Mouse (Mus musculus) heart, embryonic 10.5 days (tissue): Measurements from ENCODE around the gene Synj2. TPM values are rescaled to one million over a fixed set of nuclear protein-coding genes. Genes with fewer than 3 reads are reported as not detected.
A peak's percentile ranks its signal among the peaks of the same experiment; 100 is the strongest.

Experiments used
- DNase-seq: peaks from one replicate; pipeline ENCODE4 v3.0.0-alpha.2; 2017; ENCODE audit warnings: low spot score
- H3K27ac ChIP-seq: fragments of 300-500 bp; sonication (generic); 2 replicates; pipeline ENCODE4 v1.5.1; 2016; ENCODE audit warnings: mild to moderate bottlenecking
- H3K27me3 ChIP-seq: fragments of 300-500 bp; sonication (generic); 2 replicates; pipeline ENCODE4 v1.6.1; 2016; ENCODE audit warnings: mild to moderate bottlenecking; ENCODE audit not compliant: poor library complexity, insufficient read depth, severe bottlenecking
- H3K36me3 ChIP-seq: fragments of 300-500 bp; sonication (generic); 2 replicates; pipeline ENCODE4 v1.6.1; 2016; ENCODE audit warnings: mild to moderate bottlenecking, moderate library complexity
- H3K4me1 ChIP-seq: fragments of 300-500 bp; sonication (generic); 2 replicates; pipeline ENCODE4 v1.6.1; 2016; ENCODE audit warnings: mild to moderate bottlenecking
- H3K4me3 ChIP-seq: fragments of 300-500 bp; sonication (generic); 2 replicates; pipeline ENCODE4 v1.5.1; 2016; ENCODE audit warnings: mild to moderate bottlenecking, moderate library complexity
- H3K9me3 ChIP-seq: fragments of 300-500 bp; sonication (generic); 2 replicates; pipeline ENCODE4 v1.6.1; 2016; ENCODE audit warnings: mild to moderate bottlenecking, moderate library complexity
- WGBS: fragments of 180-500 bp; shearing (Covaris S2); methylation state at CpG from one replicate; pipeline ENCODE4 v1.1.7; 2016; 5-methylcytosine and 5-hydroxymethylcytosine counted together
- polyA plus RNA-seq: library from polyadenylated mRNA; unstranded; fragments of >200 nt; fragmentation: Nextera tagmentation; extraction: Ambion mirVana; gene quantifications from 2 replicates; pipeline ENCODE4 v1.2.1, GENCODE M21; 2016

The Synj2 gene
- polyA plus RNA-seq, 1 experiment from 2014 or later: 3.4 TPM

DNA sequence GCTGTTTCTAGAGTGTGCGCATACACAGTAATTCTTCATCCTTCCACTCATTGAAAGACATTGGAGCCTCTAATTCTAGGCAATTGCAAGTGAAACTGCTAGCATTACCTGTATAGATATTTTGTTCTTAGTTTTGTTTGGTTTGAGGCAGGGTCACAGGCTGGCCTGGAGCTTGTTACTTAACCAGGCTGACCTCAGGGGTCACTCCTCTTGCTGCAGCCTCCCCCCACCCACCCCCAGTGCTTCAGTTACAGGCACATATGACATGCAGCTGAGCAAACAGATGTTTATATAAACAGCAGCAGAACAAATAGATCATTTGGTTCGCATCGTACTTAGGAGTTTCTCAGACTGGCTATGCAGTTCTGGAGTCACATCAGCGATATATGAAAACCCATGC, 28.3 kb upstream of the Synj2 start:
- no peak for DNase-seq
- Histone ChIP-seq H3K9me3 (no peaks in the 10 kb centered on the region), H3K36me3 (peaks cover 52% of the 10 kb centered on the region), H3K4me1 (no peaks in the 10 kb centered on the region), H3K27ac (no peak overlapping the region), H3K4me3 (no peak overlapping the region), H3K27me3 (no peaks in the 10 kb centered on the region)
- 85% methylated on average over 4 of the region's 4 CpGs for WGBS

DNA sequence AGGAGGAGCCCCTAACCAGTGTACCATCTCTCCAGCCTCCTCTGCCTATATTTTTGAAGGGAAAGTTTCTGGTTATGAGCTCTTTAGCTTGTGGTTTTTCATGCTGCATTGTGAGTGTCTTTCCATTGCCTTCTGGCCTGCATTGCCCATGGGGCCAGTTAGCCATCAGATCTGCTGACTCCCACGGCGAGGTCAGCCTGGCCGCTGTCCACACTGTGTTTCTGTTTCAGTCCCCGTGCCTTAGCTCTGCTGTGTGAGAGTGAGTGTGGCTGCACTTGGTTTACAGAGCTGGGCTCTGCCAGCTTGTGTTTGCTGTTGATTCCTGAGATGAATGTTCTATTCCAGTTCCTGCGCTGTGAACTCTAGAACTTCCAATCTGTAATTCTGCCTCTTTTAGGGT, 26.9 kb upstream of the Synj2 start:
- 74% methylated on average over 5 of the region's 5 CpGs for WGBS
- no peaks in the 10 kb centered on the region for H3K27me3 ChIP-seq
- H3K4me1 ChIP-seq: no peaks in the 10 kb centered on the region
- H3K4me3 ChIP-seq: no peak overlapping the region
- no peak overlapping the region for H3K27ac ChIP-seq
- H3K9me3 ChIP-seq: no peaks in the 10 kb centered on the region
- H3K36me3 ChIP-seq: peaks cover 53% of the 10 kb centered on the region
- DNase-seq: no peak

DNA sequence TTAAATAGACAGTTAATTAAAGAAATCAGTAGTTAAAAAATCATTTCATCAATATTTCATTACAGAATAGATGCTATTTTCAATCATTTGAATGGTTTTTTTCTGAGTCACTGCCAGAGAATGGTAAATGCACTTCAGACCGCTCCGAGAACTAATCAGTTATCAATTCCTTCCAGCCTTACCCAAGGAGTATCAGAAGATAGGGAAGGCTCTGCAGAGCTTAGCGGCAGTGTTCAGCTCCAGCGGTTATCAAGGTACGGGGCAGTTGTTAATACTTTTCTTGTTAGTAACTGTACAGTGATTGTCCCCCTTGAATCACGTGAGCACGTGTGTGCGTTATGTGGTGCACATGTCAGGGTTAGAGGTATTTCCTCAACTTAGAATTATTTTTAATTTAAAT, 19.1 kb upstream of the Synj2 start:
- no peaks in the 10 kb centered on the region for H3K27me3 ChIP-seq
- H3K27ac ChIP-seq: no peak overlapping the region
- H3K9me3 ChIP-seq: no peaks in the 10 kb centered on the region
- H3K4me1 ChIP-seq: peaks cover 18% of the 10 kb centered on the region
- peaks cover 59% of the 10 kb centered on the region for H3K36me3 ChIP-seq
- DNase-seq: no peak
- H3K4me3 ChIP-seq: no peak overlapping the region
- 64% methylated on average over 8 of the region's 8 CpGs for WGBS

DNA sequence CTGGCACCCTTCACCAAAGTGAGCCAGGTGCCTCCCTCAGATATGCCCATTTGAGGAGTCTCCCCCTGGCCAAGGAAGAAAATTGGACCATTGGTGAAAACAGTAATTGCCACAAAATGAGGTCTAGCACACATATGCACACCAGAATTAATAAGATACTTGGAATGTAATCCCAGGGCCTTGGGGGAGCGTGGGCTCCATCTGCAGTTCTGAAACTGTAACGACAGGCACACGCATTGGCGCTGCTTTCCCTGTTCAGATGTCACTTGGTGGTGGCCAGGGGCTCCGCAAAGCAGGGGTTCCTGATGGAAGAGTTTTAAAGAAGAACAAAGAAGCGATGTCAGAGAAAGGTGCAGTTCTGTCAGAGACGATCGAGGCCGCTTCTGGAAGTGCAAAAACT, 17.8 kb upstream of the Synj2 start:
- Histone ChIP-seq H3K4me1 (peaks cover 18% of the 10 kb centered on the region), H3K4me3 (no peak overlapping the region), H3K27ac (no peak overlapping the region), H3K36me3 (peaks cover 65% of the 10 kb centered on the region), H3K9me3 (no peaks in the 10 kb centered on the region), H3K27me3 (no peaks in the 10 kb centered on the region)
- WGBS: 63% methylated on average over 9 of the region's 9 CpGs
- DNase-seq: no peak

GRCm38 (mm10) chr17:5924238-5924637, 16.8 kb upstream of the Synj2 start:
- H3K9me3 ChIP-seq: no peaks in the 10 kb centered on the region
- peaks cover 64% of the 10 kb centered on the region for H3K36me3 ChIP-seq
- H3K27me3 ChIP-seq: no peaks in the 10 kb centered on the region
- no peak overlapping the region for H3K4me3 ChIP-seq
- H3K4me1 ChIP-seq: peaks cover 18% of the 10 kb centered on the region
- H3K27ac ChIP-seq: no peak overlapping the region
- WGBS: 76% methylated on average over 8 of the region's 8 CpGs
- DNase-seq: no peak

DNA sequence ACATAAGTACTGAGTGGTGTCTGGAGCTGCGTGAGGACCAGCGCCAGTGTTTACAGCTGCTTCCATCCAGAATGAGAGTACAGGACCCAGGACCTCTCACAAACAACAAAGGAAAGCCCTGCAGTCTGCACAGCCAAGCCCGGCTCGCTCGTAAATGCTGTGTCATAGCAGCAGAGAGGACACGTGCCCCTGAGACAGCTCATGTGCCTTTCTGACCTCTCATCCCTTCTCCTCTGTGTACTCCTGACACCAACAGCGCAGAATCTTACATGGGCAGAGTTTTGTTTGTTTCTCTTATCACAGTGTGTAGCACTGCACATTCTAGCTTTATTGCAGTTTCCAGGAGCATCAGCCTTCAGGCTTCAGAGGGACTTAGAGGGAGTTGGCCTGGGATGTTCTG, 14.4 kb upstream of the Synj2 start:
- no peaks in the 10 kb centered on the region for H3K27me3 ChIP-seq
- peaks cover 65% of the 10 kb centered on the region for H3K36me3 ChIP-seq
- H3K27ac ChIP-seq: no peak overlapping the region
- no peaks in the 10 kb centered on the region for H3K4me1 ChIP-seq
- no peak overlapping the region for H3K4me3 ChIP-seq
- no peaks in the 10 kb centered on the region for H3K9me3 ChIP-seq
- DNase-seq: no peak
- 79% methylated on average over 7 of the region's 7 CpGs for WGBS

DNA sequence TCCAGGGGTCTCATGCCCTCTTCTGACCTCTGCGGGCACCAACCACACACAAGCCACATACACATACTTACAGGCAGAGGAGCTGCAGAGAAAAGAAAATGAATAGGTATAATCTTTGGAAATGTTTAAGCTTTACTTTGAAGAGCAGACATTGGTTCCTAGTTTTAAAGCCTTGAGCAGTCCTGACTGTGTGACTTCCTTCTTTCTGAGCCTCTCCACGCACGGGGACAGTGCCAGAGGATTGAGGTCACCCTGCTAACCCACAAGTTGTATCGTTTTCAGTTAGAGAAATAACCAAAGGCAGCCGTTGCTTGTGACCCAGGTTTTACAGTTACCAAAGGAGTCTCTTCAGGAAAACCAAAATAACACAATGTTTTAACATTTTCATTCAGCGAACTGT, 12.0 kb upstream of the Synj2 start:
- H3K27ac ChIP-seq: no peak overlapping the region
- 87% methylated on average over 6 of the region's 6 CpGs for WGBS
- no peak for DNase-seq
- no peak overlapping the region for H3K4me3 ChIP-seq
- H3K4me1 ChIP-seq: no peaks in the 10 kb centered on the region
- H3K9me3 ChIP-seq: no peaks in the 10 kb centered on the region
- H3K27me3 ChIP-seq: no peaks in the 10 kb centered on the region
- peaks cover 62% of the 10 kb centered on the region for H3K36me3 ChIP-seq

- Histone ChIP-seq H3K27ac (no peak overlapping the region), H3K36me3 (peaks cover 43% of the 10 kb centered on the region), H3K4me1 (peaks cover 11% of the 10 kb centered on the region), H3K9me3 (no peaks in the 10 kb centered on the region), H3K27me3 (no peaks in the 10 kb centered on the region), H3K4me3 (no peak overlapping the region)
- 80% methylated on average over 5 of the region's 5 CpGs for WGBS
- no peak for DNase-seq
These were observed 8.9 kb upstream of the Synj2 start for GRCm38 (mm10) chr17:5932161-5932560.

DNA sequence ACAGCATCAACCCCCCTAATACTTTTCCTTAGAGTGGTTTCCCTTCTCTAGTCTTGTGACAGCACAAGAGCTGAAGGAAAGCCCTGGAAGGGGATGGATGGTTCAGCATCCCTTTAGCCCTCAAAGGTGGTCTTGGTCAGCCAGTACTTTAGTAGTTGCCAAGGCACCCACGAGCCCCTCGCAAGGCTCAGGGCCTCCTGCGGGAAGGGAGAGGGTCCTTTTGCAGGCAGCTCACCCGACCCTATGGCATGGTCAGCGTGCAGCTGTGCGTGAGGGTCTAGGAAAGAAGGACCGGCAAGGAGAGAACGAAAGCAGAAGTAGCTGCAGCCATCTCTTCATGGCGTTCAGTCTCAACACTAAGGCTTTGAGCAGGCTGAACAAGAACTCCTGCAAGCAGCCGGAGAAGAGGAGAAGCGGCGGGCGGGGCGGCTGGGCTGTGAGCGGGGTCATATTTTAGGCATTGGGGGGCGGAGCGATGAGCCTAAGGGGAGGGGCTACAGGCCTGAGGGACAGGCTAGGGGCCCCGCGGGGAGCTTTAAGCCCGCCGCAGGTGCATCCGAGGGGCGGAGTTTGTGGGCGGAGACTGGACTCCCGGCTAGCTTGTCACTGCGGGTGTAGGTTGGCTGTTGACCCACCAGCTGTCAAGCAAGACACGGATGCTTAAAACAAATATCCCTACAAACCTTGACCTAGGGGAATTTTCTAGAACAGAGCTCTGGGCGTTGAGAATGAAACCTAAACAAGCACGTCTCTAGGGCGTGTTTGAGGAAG, 6.3 kb upstream of the Synj2 start:
- Histone ChIP-seq H3K4me1 (peaks cover 11% of the 10 kb centered on the region), H3K27ac (peak overlapping the region; percentile 6; the same call in 1 of the 2 replicates), H3K36me3 (peaks cover 18% of the 10 kb centered on the region), H3K9me3 (no peaks in the 10 kb centered on the region), H3K4me3 (peak overlapping the region; percentile 52), H3K27me3 (peaks cover 21% of the 10 kb centered on the region; the same call in 1 of the 2 replicates)
- WGBS: 2% methylated on average over 30 of the region's 30 CpGs
- peak; percentile 94 for DNase-seq

GRCm38 (mm10) chr17:5935680-5936079, 5.4 kb upstream of the Synj2 start:
- Histone ChIP-seq H3K27ac (no peak overlapping the region), H3K4me1 (peaks cover 18% of the 10 kb centered on the region), H3K36me3 (peaks cover 11% of the 10 kb centered on the region), H3K4me3 (no peak overlapping the region), H3K9me3 (no peaks in the 10 kb centered on the region), H3K27me3 (peaks cover 31% of the 10 kb centered on the region)
- DNase-seq: no peak
- 80% methylated on average over 3 of the region's 3 CpGs for WGBS

GRCm38 (mm10) chr17:5936276-5936675, 4.8 kb upstream of the Synj2 start:
- Histone ChIP-seq H3K27me3 (peaks cover 36% of the 10 kb centered on the region), H3K36me3 (peaks cover 8% of the 10 kb centered on the region), H3K9me3 (no peaks in the 10 kb centered on the region), H3K27ac (no peak overlapping the region), H3K4me3 (no peak overlapping the region), H3K4me1 (peaks cover 23% of the 10 kb centered on the region)
- no peak for DNase-seq
- 81% methylated on average over 14 of the region's 14 CpGs for WGBS

GRCm38 (mm10) chr17:5937441-5937840, 3.6 kb upstream of the Synj2 start:
- no peak overlapping the region for H3K27ac ChIP-seq
- H3K27me3 ChIP-seq: peaks cover 48% of the 10 kb centered on the region
- H3K36me3 ChIP-seq: no peaks in the 10 kb centered on the region
- 66% methylated on average over 2 of the region's 2 CpGs for WGBS
- no peaks in the 10 kb centered on the region for H3K9me3 ChIP-seq
- DNase-seq: no peak
- peaks cover 34% of the 10 kb centered on the region for H3K4me1 ChIP-seq
- no peak overlapping the region for H3K4me3 ChIP-seq

- no peak overlapping the region for H3K4me3 ChIP-seq
- H3K9me3 ChIP-seq: no peaks in the 10 kb centered on the region
- H3K36me3 ChIP-seq: no peaks in the 10 kb centered on the region
- H3K27ac ChIP-seq: 0 out of 2 replicates have a peak overlapping the region, but pooled peaks have one; percentile 89
- WGBS: 53% methylated on average over 12 of the region's 12 CpGs
- peaks cover 28% of the 10 kb centered on the region for H3K4me1 ChIP-seq
- peaks cover 50% of the 10 kb centered on the region for H3K27me3 ChIP-seq
- DNase-seq: no peak
These were observed 1.2 kb upstream of the Synj2 start for GRCm38 (mm10) chr17:5939871-5940270.

DNA sequence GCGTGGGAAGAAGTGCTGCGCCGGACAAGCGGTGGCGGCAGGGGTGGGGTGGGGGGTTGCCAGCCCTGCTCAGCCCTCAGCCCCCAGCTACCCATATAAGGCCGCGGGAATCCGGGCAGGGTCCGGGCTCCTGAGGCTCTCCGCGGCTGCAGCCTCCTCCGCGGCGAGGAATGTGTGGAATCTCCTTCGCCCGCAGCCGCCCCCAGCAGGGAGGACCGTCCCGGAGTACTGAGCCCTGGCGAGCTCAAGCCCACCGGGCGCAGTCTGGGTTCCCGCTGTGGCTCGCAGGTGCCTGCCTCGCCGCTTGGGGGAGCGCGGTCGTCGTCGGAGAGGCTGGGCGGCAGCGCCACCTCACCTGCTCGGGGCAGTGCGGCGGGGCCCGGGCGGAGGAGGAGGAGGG, 288 bp upstream of the Synj2 start:
- Histone ChIP-seq H3K36me3 (no peaks in the 10 kb centered on the region), H3K27me3 (peaks cover 50% of the 10 kb centered on the region), H3K4me1 (peaks cover 23% of the 10 kb centered on the region), H3K9me3 (no peaks in the 10 kb centered on the region), H3K4me3 (peak overlapping the region; percentile 78), H3K27ac (peak overlapping the region; percentile 89)
- WGBS: under 1% methylated on average over 36 of the region's 38 CpGs
- peak; percentile 93 for DNase-seq
